14 mouse cellular contexts compared by ENCODE assay signal in the genomic region with DNA sequence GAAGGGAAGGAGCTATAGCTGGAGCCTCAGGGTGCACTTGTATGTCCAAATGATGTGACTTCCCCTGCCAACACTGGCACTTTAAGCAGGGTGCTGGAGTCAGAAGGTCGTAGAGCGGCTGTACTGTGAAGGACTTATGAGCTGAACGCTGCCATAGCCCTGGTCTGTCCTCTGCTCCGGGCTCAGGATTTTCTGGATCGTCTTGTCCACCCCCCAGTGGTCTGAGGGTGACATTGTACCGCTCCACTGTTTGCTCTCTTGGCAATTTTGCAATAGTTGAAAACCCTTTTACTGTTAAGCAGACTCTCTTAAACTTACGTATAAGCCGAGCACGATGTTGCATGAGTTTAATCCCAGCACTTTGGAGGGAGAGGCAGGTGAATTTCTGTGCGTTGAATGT. TPM values are rescaled to one million over a fixed set of nuclear protein-coding genes. Genes with fewer than 3 reads are reported as not detected.
DNase-seq lines count a peak whose midpoint lies in the region; ATAC-seq and TF ChIP-seq lines count a peak whose summit lies in the region.
"Had no signal": no experiment of that assay in that cellular context is flagged by ENCODE, and none has a peak within 500 bp of the region (broad histone marks: within the 10 kb centered on the region; RNA-seq: fewer than 3 reads in every experiment).

No protein-coding gene starts in this region.

- no peaks in the 10 kb centered on the region for H3K27me3 ChIP-seq in intestine, postnatal 0 days (replicated peaks; ENCODE audit: control insufficient read depth, insufficient read depth, low read length)
- no peaks in the 10 kb centered on the region for H3K27me3 ChIP-seq in intestine, embryonic 15.5 days (replicated peaks)
- no peaks in the 10 kb centered on the region for H3K27me3 ChIP-seq in stomach, postnatal 0 days (ENCODE audit: control insufficient read depth, insufficient read depth, low read length)
- H3K27me3 ChIP-seq in forebrain, embryonic 13.5 days: no peaks in the 10 kb centered on the region
- H3K27me3 ChIP-seq: kidney, embryonic 15.5 days; lung, embryonic 15.5 days had no signal

- H3K36me3 ChIP-seq in intestine, postnatal 0 days (ENCODE audit: control insufficient read depth, insufficient read depth): peaks cover 21% of the 10 kb centered on the region
- peaks cover 20% of the 10 kb centered on the region for H3K36me3 ChIP-seq in intestine, embryonic 15.5 days
- peaks cover 14% of the 10 kb centered on the region for H3K36me3 ChIP-seq in stomach, postnatal 0 days (ENCODE audit: control insufficient read depth, insufficient read depth, low read length)
- peaks cover 51% of the 10 kb centered on the region for H3K36me3 ChIP-seq in forebrain, embryonic 13.5 days (ENCODE audit: poor library complexity, severe bottlenecking)

- no peak overlapping the region for H3K4me2 ChIP-seq in intestine, postnatal 0 days (replicated peaks; ENCODE audit: low read depth)
- no peak overlapping the region for H3K4me2 ChIP-seq in intestine, embryonic 15.5 days (replicated peaks)
- no peak overlapping the region for H3K4me2 ChIP-seq in stomach, postnatal 0 days (replicated peaks; ENCODE audit: low read depth)
- no peak overlapping the region for H3K4me2 ChIP-seq in forebrain, embryonic 13.5 days
- H3K4me2 ChIP-seq: kidney, embryonic 15.5 days; lung, embryonic 15.5 days had no signal

- TF ChIP-seq CTCF in intestine, postnatal 0 days (IDR thresholded peaks at IDR 0.05; ENCODE audit: low read depth): peak; percentile 45
- TF ChIP-seq CTCF in stomach, postnatal 0 days (IDR thresholded peaks at IDR 0.05; ENCODE audit: low read depth): peak; percentile 50

- no peak overlapping the region for H3K9ac ChIP-seq in intestine, postnatal 0 days (ENCODE audit: low read depth, low read length)
- H3K9ac ChIP-seq in intestine, embryonic 15.5 days: no peak overlapping the region
- H3K9ac ChIP-seq in stomach, postnatal 0 days (ENCODE audit: low read length): no peak overlapping the region
- H3K9ac ChIP-seq in forebrain, embryonic 13.5 days: no peak overlapping the region
- H3K9ac ChIP-seq: kidney, embryonic 15.5 days; lung, embryonic 15.5 days had no signal

- ATAC-seq in intestine, postnatal 0 days: no peak
- ATAC-seq in intestine, embryonic 15.5 days: no peak
- ATAC-seq in stomach, postnatal 0 days (ENCODE audit: low FRiP score, low TSS enrichment): no peak
- ATAC-seq in forebrain, embryonic 13.5 days: no peak

- TF ChIP-seq EP300 in stomach, postnatal 0 days (optimal IDR thresholded peaks at IDR 0.05): no peak

- DNase-seq in adrenal gland, postnatal 14 days: peak; percentile 71
- no peak for DNase-seq in adrenal gland, postnatal 25 days
- peak; percentile 17 for DNase-seq in ovary, postnatal 36 days (ENCODE audit: low spot score)
- DNase-seq in ovary, postnatal 10 days (ENCODE audit: low spot score): no peak
- DNase-seq in stomach, postnatal 0 days (ENCODE audit: low spot score): peak; percentile 27
- DNase-seq: cerebellum, postnatal 36 days; heart, postnatal 10 days; right cerebral cortex, postnatal 4 days had no signal

- no peak overlapping the region for H3K4me3 ChIP-seq in intestine, postnatal 0 days (ENCODE audit: low read depth, low read length)
- no peak overlapping the region for H3K4me3 ChIP-seq in intestine, embryonic 15.5 days (replicated peaks)
- no peak overlapping the region for H3K4me3 ChIP-seq in stomach, postnatal 0 days (ENCODE audit: low read depth, low read length)
- no peak overlapping the region for H3K4me3 ChIP-seq in forebrain, embryonic 13.5 days
- H3K4me3 ChIP-seq: erythroblast, embryonic 14.5 days; kidney, embryonic 15.5 days; lung, embryonic 15.5 days had no signal

- H3K27ac ChIP-seq in intestine, postnatal 0 days (ENCODE audit: low read depth, low read length): no peak overlapping the region
- no peak overlapping the region for H3K27ac ChIP-seq in intestine, embryonic 15.5 days
- H3K27ac ChIP-seq in stomach, postnatal 0 days (replicated peaks): no peak overlapping the region
- no peak overlapping the region for H3K27ac ChIP-seq in forebrain, embryonic 13.5 days
- H3K27ac ChIP-seq: kidney, embryonic 15.5 days; lung, embryonic 15.5 days had no signal

- 0 out of 2 replicates have a peak, but pooled peaks cover 3% of the 10 kb centered on the region for H3K4me1 ChIP-seq in intestine, postnatal 0 days (replicated peaks; ENCODE audit: control insufficient read depth, insufficient read depth, low read length)
- H3K4me1 ChIP-seq in intestine, embryonic 15.5 days (replicated peaks): peaks cover 5% of the 10 kb centered on the region
- H3K4me1 ChIP-seq in stomach, postnatal 0 days (replicated peaks; ENCODE audit: control insufficient read depth, insufficient read depth): no peaks in the 10 kb centered on the region
- H3K4me1 ChIP-seq in forebrain, embryonic 13.5 days: peaks cover 7% of the 10 kb centered on the region

- WGBS in intestine, postnatal 0 days: 67% methylated on average over 10 of the region's 10 CpGs
- WGBS in intestine, embryonic 15.5 days: 70% methylated on average over 10 of the region's 10 CpGs
- WGBS in stomach, postnatal 0 days: 58% methylated on average over 10 of the region's 10 CpGs
- 75% methylated on average over 10 of the region's 10 CpGs for WGBS in forebrain, embryonic 13.5 days

- H3K9me3 ChIP-seq in intestine, postnatal 0 days (ENCODE audit: control insufficient read depth): no peaks in the 10 kb centered on the region
- H3K9me3 ChIP-seq in intestine, embryonic 15.5 days: no peaks in the 10 kb centered on the region
- no peaks in the 10 kb centered on the region for H3K9me3 ChIP-seq in stomach, postnatal 0 days (ENCODE audit: control insufficient read depth, low read length)
- H3K9me3 ChIP-seq in forebrain, embryonic 13.5 days (replicated peaks): no peaks in the 10 kb centered on the region
- H3K9me3 ChIP-seq: kidney, embryonic 15.5 days; lung, embryonic 15.5 days had no signal

RNA-seq across cellular contexts. Expression of gene Tomm22, which starts 1.5 kb away (rescaled TPM):
- 116 and 120 TPM in 2 replicates for total RNA-seq in adrenal gland, postnatal 14 days (2021)
- 82.7 and 113 TPM in 2 replicates for total RNA-seq in adrenal gland, postnatal 25 days (2021)
- 207 and 211 TPM in 2 replicates for polyA plus RNA-seq in intestine, postnatal 0 days (2015; fragmentation: Nextera tagmentation; extraction: Ambion mirVana)
- polyA plus RNA-seq in intestine, embryonic 15.5 days (2015; fragmentation: Nextera tagmentation; extraction: Ambion mirVana): 261 and 272 TPM in 2 replicates
- polyA plus RNA-seq in stomach, postnatal 0 days (2015; fragmentation: Nextera tagmentation; extraction: Ambion mirVana): 186 and 196 TPM in 2 replicates
- 288 TPM in 2 replicates for polyA plus RNA-seq in forebrain, embryonic 13.5 days (2015; fragmentation: Nextera tagmentation; extraction: Ambion mirVana)

RNA-seq across cellular contexts. Expression of gene Cby1, which starts 10.2 kb away (rescaled TPM):
- 21.9 and 24.8 TPM in 2 replicates for total RNA-seq in adrenal gland, postnatal 14 days (2021)
- 15.0 and 24.5 TPM in 2 replicates for total RNA-seq in adrenal gland, postnatal 25 days (2021)
- polyA plus RNA-seq in intestine, postnatal 0 days (2015; fragmentation: Nextera tagmentation; extraction: Ambion mirVana): 22.3 and 23.1 TPM in 2 replicates
- polyA plus RNA-seq in intestine, embryonic 15.5 days (2015; fragmentation: Nextera tagmentation; extraction: Ambion mirVana): 37.6 and 39.0 TPM in 2 replicates
- polyA plus RNA-seq in stomach, postnatal 0 days (2015; fragmentation: Nextera tagmentation; extraction: Ambion mirVana): 30.2 and 31.2 TPM in 2 replicates
- polyA plus RNA-seq in forebrain, embryonic 13.5 days (2015; fragmentation: Nextera tagmentation; extraction: Ambion mirVana): 103 and 109 TPM in 2 replicates

RNA-seq across cellular contexts. Expression of gene Fam227a, which starts 10.4 kb away (rescaled TPM):
- 2.6 and 4.8 TPM in 2 replicates for total RNA-seq in adrenal gland, postnatal 14 days (2021)
- total RNA-seq in adrenal gland, postnatal 25 days (2021): 2.9 and 4.1 TPM in 2 replicates
- polyA plus RNA-seq in intestine, postnatal 0 days (2015; fragmentation: Nextera tagmentation; extraction: Ambion mirVana): 0.13 and 0.27 TPM in 2 replicates
- polyA plus RNA-seq in intestine, embryonic 15.5 days (2015; fragmentation: Nextera tagmentation; extraction: Ambion mirVana): 0.74 and 0.90 TPM in 2 replicates
- polyA plus RNA-seq in stomach, postnatal 0 days (2015; fragmentation: Nextera tagmentation; extraction: Ambion mirVana): 0.29 and 0.41 TPM in 2 replicates
- polyA plus RNA-seq in forebrain, embryonic 13.5 days (2015; fragmentation: Nextera tagmentation; extraction: Ambion mirVana): 5.8 and 6.3 TPM in 2 replicates
- polyA plus RNA-seq: erythroblast, embryonic 14.5 days had no signal

RNA-seq across cellular contexts. Expression of gene Josd1, which starts 18.5 kb away (rescaled TPM):
- 38.0 and 43.9 TPM in 2 replicates for total RNA-seq in adrenal gland, postnatal 14 days (2021)
- total RNA-seq in adrenal gland, postnatal 25 days (2021): 26.8 and 27.9 TPM in 2 replicates
- 9.4 and 9.7 TPM in 2 replicates for polyA plus RNA-seq in intestine, postnatal 0 days (2015; fragmentation: Nextera tagmentation; extraction: Ambion mirVana)
- 18.7 and 19.4 TPM in 2 replicates for polyA plus RNA-seq in intestine, embryonic 15.5 days (2015; fragmentation: Nextera tagmentation; extraction: Ambion mirVana)
- 11.7 and 13.4 TPM in 2 replicates for polyA plus RNA-seq in stomach, postnatal 0 days (2015; fragmentation: Nextera tagmentation; extraction: Ambion mirVana)
- 17.9 and 18.7 TPM in 2 replicates for polyA plus RNA-seq in forebrain, embryonic 13.5 days (2015; fragmentation: Nextera tagmentation; extraction: Ambion mirVana)

RNA-seq across cellular contexts. Expression of gene Gtpbp1, which starts 21.4 kb away (rescaled TPM):
- total RNA-seq in adrenal gland, postnatal 14 days (2021): 26.1 and 35.8 TPM in 2 replicates
- 30.1 and 34.7 TPM in 2 replicates for total RNA-seq in adrenal gland, postnatal 25 days (2021)
- 15.0 and 15.3 TPM in 2 replicates for polyA plus RNA-seq in intestine, postnatal 0 days (2015; fragmentation: Nextera tagmentation; extraction: Ambion mirVana)
- polyA plus RNA-seq in intestine, embryonic 15.5 days (2015; fragmentation: Nextera tagmentation; extraction: Ambion mirVana): 27.4 and 29.9 TPM in 2 replicates
- polyA plus RNA-seq in stomach, postnatal 0 days (2015; fragmentation: Nextera tagmentation; extraction: Ambion mirVana): 13.3 and 17.1 TPM in 2 replicates
- 47.2 and 50.9 TPM in 2 replicates for polyA plus RNA-seq in forebrain, embryonic 13.5 days (2015; fragmentation: Nextera tagmentation; extraction: Ambion mirVana)

Comparison
In these comparisons a context has a peak if more than half of its experiments do, and no peak if none do; other contexts are left out.
1. DNase-seq: peak in adrenal gland, postnatal 14 days (single experiment), ovary, postnatal 36 days (single experiment) and stomach, postnatal 0 days (single experiment); none in adrenal gland, postnatal 25 days (single experiment) and ovary, postnatal 10 days (single experiment).